Mouse (Mus musculus): ENCODE results near the gene Vps11. TPM values are rescaled to one million over a fixed set of nuclear protein-coding genes. Genes with fewer than 3 reads are reported as not detected.
A peak's percentile ranks its signal among the peaks of the same experiment; 100 is the strongest.
"Not testable (repeated sequence)": the region's sequence is repeated elsewhere in the genome, so short reads cannot be mapped to it uniquely, and the experiment has no call there.

Gene Vps11
- 10 to 100 TPM; 42.6 to 49.1 TPM for total RNA-seq (2021)

DNA sequence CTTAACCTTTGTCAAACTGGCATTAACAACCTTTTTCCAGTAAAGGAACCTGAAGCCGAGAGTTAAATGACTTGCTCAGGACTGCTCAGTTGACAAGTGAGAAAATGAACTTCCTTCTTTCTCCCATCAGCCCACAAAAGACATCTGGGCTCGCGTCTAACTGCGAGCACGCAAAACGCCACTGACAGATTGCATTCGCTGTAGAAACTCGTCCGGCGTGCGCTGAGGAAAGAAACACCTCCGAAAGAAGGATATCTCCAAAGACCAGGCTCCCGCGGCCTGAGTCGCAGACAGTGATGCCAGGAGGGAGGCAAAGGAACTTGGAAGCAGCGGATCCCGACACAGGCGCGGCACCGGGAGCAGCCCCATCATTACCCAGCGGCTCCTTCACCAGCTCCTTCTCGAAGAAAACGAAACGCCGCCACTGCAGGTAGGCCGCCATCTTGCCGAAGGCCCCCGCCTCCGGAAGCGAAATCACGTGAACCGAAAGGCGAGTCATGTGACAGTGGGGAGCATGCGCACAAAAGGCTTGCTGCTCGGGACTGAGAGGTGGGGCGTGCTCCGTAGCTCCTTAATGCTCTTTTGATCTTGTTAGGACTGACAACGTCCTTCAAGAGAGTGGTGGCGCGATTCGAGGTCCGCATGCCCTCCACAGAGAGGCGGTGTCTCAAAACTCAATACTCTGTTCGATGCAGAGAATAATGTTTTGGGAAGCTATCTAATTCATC, at the start of gene Vps11:
Gene Vps11, minus strand, starts transcription at position 481 of the 728 bp plus-strand sequence.
- intact Hi-C loops (cut with DNase I): no loop called here
- peak; percentile 94 to 97 for DNase-seq (ENCODE audit: extremely low spot score in 1 of 2, low spot score in 2 of 2)

DNA sequence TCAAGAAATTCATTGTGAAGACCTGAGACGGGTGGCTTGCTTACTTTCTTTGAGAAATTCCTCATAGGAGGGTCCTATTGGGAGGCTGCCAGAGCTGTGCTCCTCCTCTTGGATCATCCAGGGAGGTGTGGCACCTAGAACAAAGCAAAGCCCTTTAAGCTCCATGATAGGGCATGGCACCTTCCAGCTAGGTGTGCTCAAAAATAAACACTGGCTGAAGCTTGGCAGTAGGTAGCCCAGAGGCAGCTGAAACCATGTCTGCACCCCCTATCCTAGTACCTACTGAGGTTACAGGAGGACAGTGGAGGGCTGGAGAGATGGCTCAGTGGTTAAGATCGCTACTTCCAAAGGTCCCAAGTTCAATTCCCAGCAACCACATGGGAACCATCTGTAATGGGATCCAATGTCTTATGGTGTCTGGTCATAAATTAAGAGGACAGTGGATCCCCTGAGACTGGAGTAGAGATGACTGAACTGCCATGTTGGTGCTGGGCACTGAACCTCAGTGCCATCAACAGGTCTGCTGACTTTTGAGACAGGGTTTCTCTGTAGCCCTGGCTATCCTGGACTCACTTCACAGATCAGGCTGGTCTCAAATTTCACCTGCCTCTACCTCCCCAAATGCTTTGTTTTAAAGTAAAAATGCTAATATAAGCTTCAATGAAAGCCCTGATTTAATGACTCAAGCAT, 49.3 kb upstream of the Vps11 start:
- DNase-seq (ENCODE audit: extremely low spot score in 1 of 2, low spot score in 2 of 2): no peak
- intact Hi-C loops (cut with DNase I): no loop called here

GRCm38 (mm10) chr9:44408693-44409092, 47.2 kb upstream of the Vps11 start:
- DNase-seq (ENCODE audit: extremely low spot score in 1 of 2, low spot score in 2 of 2); intact Hi-C loops (cut with DNase I): not testable (repeated sequence)

GRCm38 (mm10) chr9:44407752-44408097, 46.3 kb upstream of the Vps11 start:
- intact Hi-C loops (cut with DNase I): no loop called here
- DNase-seq (ENCODE audit: extremely low spot score in 1 of 2, low spot score in 2 of 2): no peak

- intact Hi-C loops (cut with DNase I): no loop called here
- peak; percentile 90 to 93 for DNase-seq (ENCODE audit: extremely low spot score in 1 of 2, low spot score in 2 of 2)
Measured at GRCm38 (mm10) chr9:44406906-44407751, 45.7 kb upstream of the Vps11 start, which contains the start of the genes Rps25 and Trappc4. Gene Rps25 (plus strand): TSS chr9:44407139. Gene Trappc4 (minus strand): TSS chr9:44407600.

DNA sequence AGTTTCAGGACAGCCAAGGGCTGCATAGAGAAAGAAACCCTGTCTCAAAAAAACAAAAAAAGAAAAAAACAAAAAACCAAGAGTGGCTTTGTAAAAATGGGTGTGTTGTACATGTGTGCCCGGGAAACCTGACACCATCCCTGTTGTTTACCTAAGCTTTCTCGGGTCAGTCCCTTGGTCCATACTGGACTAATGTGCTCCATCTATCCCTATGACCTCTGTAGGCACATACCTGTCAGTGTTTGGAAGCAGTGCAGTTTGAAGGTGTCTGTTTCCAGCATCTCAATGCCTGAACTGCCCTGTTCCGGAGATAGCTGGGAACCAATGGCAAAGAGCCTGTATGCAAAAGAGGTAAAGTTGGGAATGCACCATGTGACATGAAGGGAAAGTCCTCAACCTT, 43.5 kb upstream of the Vps11 start:
- no peak for DNase-seq (ENCODE audit: extremely low spot score in 1 of 2, low spot score in 2 of 2)
- intact Hi-C loops (cut with DNase I): no loop called here

DNA sequence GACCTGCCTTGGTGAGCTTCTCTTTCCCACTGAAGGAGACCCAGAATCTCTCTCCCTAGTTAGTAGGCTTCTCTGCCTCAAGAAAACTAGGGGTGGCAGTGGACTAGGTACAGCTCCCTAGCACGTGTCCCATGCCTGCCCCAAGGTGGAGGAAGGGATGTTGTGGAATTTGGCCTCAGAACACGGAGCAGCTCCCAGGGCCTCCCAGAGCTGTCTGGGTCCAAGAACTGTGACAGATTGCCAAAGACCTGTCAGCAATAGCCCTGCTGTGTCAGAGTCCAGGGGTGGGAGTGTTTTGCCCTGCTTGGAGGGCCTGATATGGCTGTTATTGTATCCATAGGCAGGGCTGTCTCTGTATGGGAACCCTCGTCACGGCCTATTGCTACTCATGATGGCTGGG, 39.6 kb upstream of the Vps11 start:
- intact Hi-C loops (cut with DNase I): no loop called here

DNA sequence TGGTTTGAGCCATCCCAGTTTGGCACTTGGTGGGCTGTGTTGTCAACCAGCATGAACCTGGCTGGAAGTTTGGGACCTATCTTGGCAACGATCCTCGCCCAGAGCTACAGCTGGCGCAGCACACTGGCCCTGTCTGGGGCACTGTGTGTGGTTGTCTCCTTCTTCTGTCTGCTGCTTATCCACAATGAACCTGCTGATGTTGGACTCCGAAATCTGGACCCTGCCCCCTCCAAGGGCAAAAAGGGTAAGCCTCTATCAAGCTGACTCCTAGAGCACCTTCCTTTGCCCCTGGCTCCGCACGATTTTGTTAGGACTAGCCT, 38.3 kb upstream of the Vps11 start:
- intact Hi-C loops (cut with DNase I): no loop called here
- no peak for DNase-seq (ENCODE audit: extremely low spot score in 1 of 2, low spot score in 2 of 2)

More for the DNA sequence above, 39.6 kb upstream of the Vps11 start:
- no peak for DNase-seq (ENCODE audit: extremely low spot score in 1 of 2, low spot score in 2 of 2)

GRCm38 (mm10) chr9:44399114-44399794, 37.8 kb upstream of the Vps11 start:
- intact Hi-C loops (cut with DNase I): no loop called here
- no peak for DNase-seq (ENCODE audit: extremely low spot score in 1 of 2, low spot score in 2 of 2)

- intact Hi-C loops (cut with DNase I): no loop called here
- no peak for DNase-seq (ENCODE audit: extremely low spot score in 1 of 2, low spot score in 2 of 2)
Measured at GRCm38 (mm10) chr9:44398551-44398950, 37.1 kb upstream of the Vps11 start.

DNA sequence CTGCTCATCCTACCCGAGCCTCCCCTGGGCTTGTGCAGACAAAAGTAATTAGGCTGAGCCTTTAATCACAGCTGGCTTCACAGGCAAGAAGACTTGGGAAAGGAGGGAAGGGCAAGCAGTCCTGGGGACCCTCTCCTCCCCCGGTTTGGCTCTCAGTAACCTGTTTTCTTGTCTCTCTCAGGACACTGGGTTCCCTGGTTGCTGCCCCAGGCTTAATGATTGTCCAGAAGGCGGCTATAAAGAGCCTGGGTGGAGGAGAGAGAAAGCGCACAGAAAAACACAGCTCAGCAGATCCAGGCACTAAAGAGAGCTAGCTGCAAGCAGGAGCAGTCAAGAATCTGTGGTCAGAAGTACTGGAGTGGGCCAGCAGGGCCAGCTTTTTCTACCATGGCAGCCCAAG, 36.6 kb upstream of the Vps11 start:
- no peak for DNase-seq (ENCODE audit: extremely low spot score in 1 of 2, low spot score in 2 of 2)
- intact Hi-C loops (cut with DNase I): no loop called here

GRCm38 (mm10) chr9:44396684-44397411, 35.4 kb upstream of the Vps11 start, which contains the start of gene Slc37a4:
Gene Slc37a4 (plus strand): TSS chr9:44396852.
- intact Hi-C loops (cut with DNase I): no loop called here
- DNase-seq (ENCODE audit: extremely low spot score in 1 of 2, low spot score in 2 of 2): peak; percentile 93 to 96

- peak in 1 of 2 experiments; percentile 85 for DNase-seq (ENCODE audit: extremely low spot score in 1 of 2, low spot score in 2 of 2)
- intact Hi-C loops (cut with DNase I): no loop called here
Measured at GRCm38 (mm10) chr9:44391466-44391865, 30.0 kb upstream of the Vps11 start.

GRCm38 (mm10) chr9:44389273-44389672, 27.8 kb upstream of the Vps11 start:
- intact Hi-C loops (cut with DNase I): loop anchor here (5.0 kb wide), 1 partner anchor 37 kb away; no protein-coding TSS in a partner anchor
- DNase-seq (ENCODE audit: extremely low spot score in 1 of 2, low spot score in 2 of 2): peak in 1 of 2 experiments; percentile 62

DNA sequence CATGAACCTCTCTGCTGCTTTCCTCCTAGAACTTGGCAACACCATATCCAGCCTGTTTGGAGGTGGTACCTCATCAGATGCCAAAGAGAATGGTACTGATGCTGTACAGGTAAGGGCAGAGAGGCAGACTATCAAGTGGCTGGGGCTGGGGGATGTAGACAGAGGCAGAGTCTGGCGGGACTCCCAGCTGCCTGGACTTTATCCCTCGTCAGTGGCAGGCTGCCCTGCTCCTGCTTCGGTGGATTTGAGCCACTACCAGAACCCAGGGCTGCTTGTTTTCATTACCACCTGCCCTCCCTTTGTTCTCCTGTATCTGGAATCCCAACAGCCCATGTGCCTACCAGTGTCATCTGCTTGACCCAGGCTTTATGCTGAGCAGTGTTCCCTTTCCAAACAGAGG, 25.8 kb upstream of the Vps11 start:
- intact Hi-C loops (cut with DNase I): loop anchor here (5.0 kb wide), 1 partner anchor 35 kb away; no protein-coding TSS in a partner anchor
- no peak for DNase-seq (ENCODE audit: extremely low spot score in 1 of 2, low spot score in 2 of 2)

GRCm38 (mm10) chr9:44384596-44384995, 23.1 kb upstream of the Vps11 start:
- intact Hi-C loops (cut with DNase I): no loop called here
- DNase-seq (ENCODE audit: extremely low spot score in 1 of 2, low spot score in 2 of 2): no peak

DNA sequence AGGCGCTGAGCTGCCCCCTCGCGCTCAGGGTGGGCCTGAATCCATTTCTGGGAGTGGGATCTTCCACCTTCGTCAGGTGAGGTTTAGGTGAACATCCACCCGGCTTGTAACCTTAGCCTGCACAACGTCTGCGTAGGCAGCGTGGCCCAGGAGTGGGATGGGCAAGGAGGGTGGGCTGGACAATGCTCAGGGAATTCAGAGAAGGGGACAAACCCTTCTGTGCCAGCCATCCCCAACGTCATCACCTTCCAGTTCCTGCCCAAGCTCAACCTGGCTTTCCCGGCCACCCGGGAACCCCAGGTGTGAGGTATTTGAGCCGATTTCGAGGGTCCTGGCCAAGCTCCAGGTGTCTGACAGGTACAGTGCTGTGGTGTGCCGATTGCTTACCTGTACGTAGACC, 18.4 kb upstream of the Vps11 start:
- peak in 1 of 2 experiments; percentile 43 for DNase-seq (ENCODE audit: extremely low spot score in 1 of 2, low spot score in 2 of 2)
- intact Hi-C loops (cut with DNase I): no loop called here

Measured in left cerebral cortex, postnatal 10 days (tissue).